Mouse (Mus musculus): ENCODE results near the gene Rdh16. TPM values are rescaled to one million over a fixed set of nuclear protein-coding genes. Genes with fewer than 3 reads are reported as not detected.
"Not testable (repeated sequence)": the region's sequence is repeated elsewhere in the genome, so short reads cannot be mapped to it uniquely, and the experiment has no call there.

Gene Rdh16
- polyA plus RNA-seq, 1 experiment from 2014 or later, result 0.06 TPM

GRCm38 (mm10) chr10:127879155-127879688 lies 78.3 kb downstream of the Rdh16 start:
- DNase-seq (ENCODE audit: low spot score), result no peak
- Histone ChIP-seq H3K4me1 (ENCODE audit: control insufficient read depth, insufficient read depth, low read length) (no peaks in the 10 kb centered on the region), H3K4me2 (ENCODE audit: low read length) (no peak overlapping the region), H3K4me3 (ENCODE audit: low read depth, low read length) (no peak overlapping the region), H3K27me3 (replicated peaks; ENCODE audit: control insufficient read depth, insufficient read depth, low read length) (no peaks in the 10 kb centered on the region), H3K9ac (ENCODE audit: low read length) (no peak overlapping the region), H3K36me3 (ENCODE audit: control insufficient read depth, insufficient read depth, low read length) (no peaks in the 10 kb centered on the region), H3K9me3 (replicated peaks; ENCODE audit: control insufficient read depth, low read length) (no peaks in the 10 kb centered on the region), H3K27ac (ENCODE audit: low read depth, low read length) (no peak overlapping the region)
- ATAC-seq, result no peak
- WGBS, result 85% methylated on average over 3 of the region's 3 CpGs

- 69% methylated on average over 4 of the region's 4 CpGs for WGBS
- H3K27ac ChIP-seq (ENCODE audit: low read depth, low read length), result no peak overlapping the region
- no peak for ATAC-seq
These were observed 80.1 kb downstream of the Rdh16 start for GRCm38 (mm10) chr10:127881041-127881440.

GRCm38 (mm10) chr10:127886551-127886950 lies 85.6 kb downstream of the Rdh16 start:
- ATAC-seq (no peak), DNase-seq (ENCODE audit: low spot score) (no peak)
- Histone ChIP-seq H3K27ac (ENCODE audit: low read depth, low read length) (no peak overlapping the region), H3K27me3 (replicated peaks; ENCODE audit: control insufficient read depth, insufficient read depth, low read length) (no peaks in the 10 kb centered on the region), H3K4me3 (ENCODE audit: low read depth, low read length) (no peak overlapping the region), H3K4me2 (ENCODE audit: low read length) (no peak overlapping the region), H3K4me1 (ENCODE audit: control insufficient read depth, insufficient read depth, low read length) (no peaks in the 10 kb centered on the region), H3K9me3 (replicated peaks; ENCODE audit: control insufficient read depth, low read length) (no peaks in the 10 kb centered on the region), H3K9ac (ENCODE audit: low read length) (no peak overlapping the region), H3K36me3 (ENCODE audit: control insufficient read depth, insufficient read depth, low read length) (no peaks in the 10 kb centered on the region)
- 90% methylated on average over 1 of the region's 1 CpGs for WGBS

More at GRCm38 (mm10) chr10:127881041-127881440, 80.1 kb downstream of the Rdh16 start:
- Histone ChIP-seq H3K9me3 (replicated peaks; ENCODE audit: control insufficient read depth, low read length) (no peaks in the 10 kb centered on the region), H3K4me2 (ENCODE audit: low read length) (no peak overlapping the region), H3K9ac (ENCODE audit: low read length) (no peak overlapping the region), H3K27me3 (replicated peaks; ENCODE audit: control insufficient read depth, insufficient read depth, low read length) (no peaks in the 10 kb centered on the region), H3K36me3 (ENCODE audit: control insufficient read depth, insufficient read depth, low read length) (no peaks in the 10 kb centered on the region), H3K4me3 (ENCODE audit: low read depth, low read length) (no peak overlapping the region), H3K4me1 (ENCODE audit: control insufficient read depth, insufficient read depth, low read length) (no peaks in the 10 kb centered on the region)
- no peak for DNase-seq (ENCODE audit: low spot score)

GRCm38 (mm10) chr10:127886971-127887370 lies 86.0 kb downstream of the Rdh16 start:
- no peak overlapping the region for H3K27ac ChIP-seq (ENCODE audit: low read depth, low read length)
- 73% methylated on average over 4 of the region's 4 CpGs for WGBS

GRCm38 (mm10) chr10:127888605-127889004 lies 87.7 kb downstream of the Rdh16 start, which contains the start of gene Rdh7:
Rdh7 (minus strand) TSS chr10:127888817.
- no peaks in the 10 kb centered on the region for H3K4me1 ChIP-seq (ENCODE audit: control insufficient read depth, insufficient read depth, low read length)
- H3K27me3 ChIP-seq (replicated peaks; ENCODE audit: control insufficient read depth, insufficient read depth, low read length), result no peaks in the 10 kb centered on the region
- no peak for DNase-seq (ENCODE audit: low spot score)
- no peaks in the 10 kb centered on the region for H3K9me3 ChIP-seq (replicated peaks; ENCODE audit: control insufficient read depth, low read length)
- H3K36me3 ChIP-seq (ENCODE audit: control insufficient read depth, insufficient read depth, low read length), result no peaks in the 10 kb centered on the region
- no peak within 1 kb of the TSS for H3K4me2 ChIP-seq (ENCODE audit: low read length)
- H3K27ac ChIP-seq (ENCODE audit: low read depth, low read length), result no peak within 1 kb of the TSS
- ATAC-seq, result no peak
- H3K9ac ChIP-seq (ENCODE audit: low read length), result no peak within 1 kb of the TSS
- H3K4me3 ChIP-seq (ENCODE audit: low read depth, low read length), result no peak within 1 kb of the TSS

More at GRCm38 (mm10) chr10:127886971-127887370, 86.0 kb downstream of the Rdh16 start:
- H3K4me1 ChIP-seq (ENCODE audit: control insufficient read depth, insufficient read depth, low read length), result no peaks in the 10 kb centered on the region
- no peaks in the 10 kb centered on the region for H3K36me3 ChIP-seq (ENCODE audit: control insufficient read depth, insufficient read depth, low read length)
- H3K4me2 ChIP-seq (ENCODE audit: low read length), result no peak overlapping the region
- no peak overlapping the region for H3K9ac ChIP-seq (ENCODE audit: low read length)
- ATAC-seq, result no peak
- H3K9me3 ChIP-seq (replicated peaks; ENCODE audit: control insufficient read depth, low read length), result no peaks in the 10 kb centered on the region
- H3K4me3 ChIP-seq (ENCODE audit: low read depth, low read length), result no peak overlapping the region
- no peaks in the 10 kb centered on the region for H3K27me3 ChIP-seq (replicated peaks; ENCODE audit: control insufficient read depth, insufficient read depth, low read length)
- no peak for DNase-seq (ENCODE audit: low spot score)

GRCm38 (mm10) chr10:127891481-127891880 lies 90.5 kb downstream of the Rdh16 start:
- no peaks in the 10 kb centered on the region for H3K9me3 ChIP-seq (replicated peaks; ENCODE audit: control insufficient read depth, low read length)
- 59% methylated on average over 1 of the region's 1 CpGs for WGBS
- ATAC-seq, result no peak

GRCm38 (mm10) chr10:127893163-127894022 lies 92.4 kb downstream of the Rdh16 start:
- not testable (repeated sequence) for H3K27ac ChIP-seq (ENCODE audit: low read depth, low read length); H3K9me3 ChIP-seq (replicated peaks; ENCODE audit: control insufficient read depth, low read length); DNase-seq (ENCODE audit: low spot score); ATAC-seq; H3K9ac ChIP-seq (ENCODE audit: low read length); H3K27me3 ChIP-seq (replicated peaks; ENCODE audit: control insufficient read depth, insufficient read depth, low read length); H3K4me1 ChIP-seq (ENCODE audit: control insufficient read depth, insufficient read depth, low read length); H3K36me3 ChIP-seq (ENCODE audit: control insufficient read depth, insufficient read depth, low read length); H3K4me2 ChIP-seq (ENCODE audit: low read length); H3K4me3 ChIP-seq (ENCODE audit: low read depth, low read length)
- WGBS, result 70% methylated on average over 5 of the region's 5 CpGs

More at GRCm38 (mm10) chr10:127891481-127891880, 90.5 kb downstream of the Rdh16 start:
- H3K36me3 ChIP-seq (ENCODE audit: control insufficient read depth, insufficient read depth, low read length), result no peaks in the 10 kb centered on the region
- no peak overlapping the region for H3K9ac ChIP-seq (ENCODE audit: low read length)
- no peak overlapping the region for H3K4me2 ChIP-seq (ENCODE audit: low read length)
- H3K27me3 ChIP-seq (replicated peaks; ENCODE audit: control insufficient read depth, insufficient read depth, low read length), result no peaks in the 10 kb centered on the region
- H3K27ac ChIP-seq (ENCODE audit: low read depth, low read length), result no peak overlapping the region
- H3K4me3 ChIP-seq (ENCODE audit: low read depth, low read length), result no peak overlapping the region
- H3K4me1 ChIP-seq (ENCODE audit: control insufficient read depth, insufficient read depth, low read length), result no peaks in the 10 kb centered on the region
- DNase-seq (ENCODE audit: low spot score), result no peak

Data from forebrain, embryonic 14.5 days (tissue).